Mouse (Mus musculus) bone marrow macrophage, adult 2 months (primary cell): ENCODE measurements around the gene Sult3a2. TPM values are rescaled to one million over a fixed set of nuclear protein-coding genes. Genes with fewer than 3 reads are reported as not detected.

ENCODE experiments used
- H3K27ac ChIP-seq: 2 replicates; pipeline ENCODE4 v1.5.1; 2012; ENCODE audit warnings: low read depth, low read length; ENCODE audit not compliant: insufficient read depth
- H3K4me1 ChIP-seq: 2 replicates; pipeline ENCODE4 v1.6.1; 2012; ENCODE audit warnings: low read length; ENCODE audit not compliant: control insufficient read depth, insufficient read depth
- H3K4me3 ChIP-seq: 2 replicates; pipeline ENCODE4 v1.5.1; 2012; ENCODE audit warnings: mild to moderate bottlenecking, low read length, moderate library complexity; ENCODE audit not compliant: insufficient read depth
- CTCF ChIP-seq: IDR thresholded peaks from 2 replicates; pipeline ENCODE4 v1.5.1; 2012; ENCODE audit warnings: low read depth, mild to moderate bottlenecking, low read length, moderate library complexity
- POLR2A ChIP-seq: IDR thresholded peaks from 2 replicates; pipeline ENCODE4 v1.6.1; 2012; ENCODE audit warnings: mild to moderate bottlenecking, low read depth, low read length, borderline replicate concordance
- polyA plus RNA-seq: library from polyadenylated mRNA; stranded (reverse); fragments of >200 nt; gene quantifications from 2 replicates; pipeline ENCODE4 v1.2.4, GENCODE M21; 2012; ENCODE audit not compliant: missing spikeins, insufficient read depth, insufficient read length

The Sult3a2 gene
- polyA plus RNA-seq, 1 experiment: not detected

DNA sequence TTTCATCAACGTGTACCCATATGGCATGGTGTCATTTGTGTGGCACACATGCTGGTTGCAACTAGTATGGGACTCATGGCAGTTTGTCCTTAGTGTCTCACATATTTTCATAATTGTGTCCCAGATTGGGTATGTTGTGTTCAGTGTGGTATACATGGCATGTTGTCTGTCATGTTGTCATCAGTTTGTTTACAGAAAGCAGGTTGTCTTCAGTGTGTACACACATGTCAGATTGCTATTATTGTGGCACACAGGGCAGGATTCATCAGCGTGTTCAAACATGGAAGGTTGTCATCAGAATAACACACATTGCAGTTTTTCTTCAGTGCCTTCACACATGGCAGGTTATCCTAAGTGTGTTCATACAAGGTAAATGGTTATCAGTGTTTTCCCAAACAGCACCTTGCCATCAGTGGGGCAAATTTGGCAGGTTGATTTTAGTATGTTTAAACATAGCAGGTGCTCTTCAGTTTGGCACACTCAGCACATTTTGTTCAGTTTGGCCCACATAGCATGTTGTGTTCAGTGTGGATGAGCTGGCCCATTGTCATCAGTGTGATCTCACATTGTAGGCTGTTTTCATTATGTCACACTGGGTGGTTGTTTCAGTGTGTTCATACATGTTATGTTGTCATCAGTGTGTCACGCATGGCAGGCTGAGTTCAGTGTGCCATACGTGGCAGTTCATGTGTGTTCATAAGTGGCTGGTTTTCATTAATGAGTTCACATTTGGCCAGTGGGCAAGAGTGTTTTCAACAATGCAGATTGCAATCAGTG is 53.9 kb downstream of the Sult3a2 start:
- TF ChIP-seq CTCF (no peak), POLR2A (no peak)
- Histone ChIP-seq H3K4me3 (no peak overlapping the region), H3K27ac (no peak overlapping the region), H3K4me1 (no peaks in the 10 kb centered on the region)

DNA sequence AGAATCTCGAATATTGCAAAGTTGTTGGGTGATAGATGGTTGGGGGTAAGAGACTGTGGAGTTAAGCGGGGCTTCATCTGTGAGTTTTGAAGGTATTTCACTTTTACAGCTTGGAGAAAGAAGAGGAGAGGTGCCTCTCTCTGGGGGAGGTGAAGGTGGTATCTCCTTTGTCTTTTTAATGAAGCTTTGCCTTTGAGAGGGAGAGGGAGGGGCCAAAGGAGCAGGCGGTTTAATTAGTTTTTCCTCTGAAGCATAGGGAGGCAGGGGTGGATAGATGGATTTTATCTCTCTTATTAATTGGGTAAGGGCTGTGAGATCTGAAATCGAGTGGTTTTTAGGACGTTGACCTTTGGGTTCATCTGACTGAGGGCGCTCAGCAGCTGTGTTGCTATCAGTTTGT is 62.7 kb downstream of the Sult3a2 start:
- Histone ChIP-seq H3K27ac (no peak overlapping the region), H3K4me1 (no peaks in the 10 kb centered on the region), H3K4me3 (no peak overlapping the region)
- no peak for TF ChIP-seq POLR2A
- no peak for TF ChIP-seq CTCF

DNA sequence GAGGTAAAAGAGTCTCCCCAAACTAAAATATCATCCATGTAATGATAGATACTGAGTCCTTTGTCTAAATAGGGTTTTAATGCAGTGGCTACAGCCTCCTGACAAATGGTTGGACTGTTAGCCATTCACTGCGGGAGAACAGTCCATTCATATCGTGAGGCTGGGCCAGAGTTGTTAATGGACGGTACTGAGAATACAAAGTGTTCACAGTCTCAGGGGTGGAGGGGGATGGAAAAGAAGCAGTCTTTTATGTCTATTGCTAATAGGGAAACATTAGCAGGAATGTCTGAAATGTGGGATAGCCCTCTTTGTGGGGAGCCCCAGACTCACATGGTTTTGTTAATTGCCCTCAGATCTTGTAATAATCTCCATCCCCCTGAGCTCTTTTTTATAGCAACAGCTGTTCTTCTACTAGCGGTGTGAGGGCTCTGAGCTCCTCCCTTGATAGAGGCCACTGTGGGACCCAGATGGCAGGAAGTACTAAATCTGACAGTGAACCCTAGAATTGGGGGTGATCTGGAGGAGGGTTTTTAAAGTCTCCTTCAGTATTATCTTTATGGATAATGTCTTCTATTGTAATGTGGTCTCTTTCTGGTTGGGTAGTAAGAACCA is 64.6 kb downstream of the Sult3a2 start:
- Histone ChIP-seq H3K4me3 (no peak overlapping the region), H3K27ac (no peak overlapping the region), H3K4me1 (no peaks in the 10 kb centered on the region)
- TF ChIP-seq CTCF (no peak), POLR2A (no peak)

Other genes starting within 250 kb of the Sult3a2 start
- gene Clvs2, start 161.9 kb downstream of the Sult3a2 start, polyA plus RNA-seq: not detected in 2 replicates
- gene Sult3a1, start 71.0 kb upstream of the Sult3a2 start, polyA plus RNA-seq: not detected in 2 replicates
- gene Rsph4a, start 118.4 kb upstream of the Sult3a2 start, polyA plus RNA-seq: not detected in 2 replicates
- 44.5 and 50.8 TPM in 2 replicates for gene Zup1, start 164.6 kb upstream of the Sult3a2 start, polyA plus RNA-seq
- gene Rwdd1, start 232.9 kb upstream of the Sult3a2 start, polyA plus RNA-seq: 50.9 and 55.8 TPM in 2 replicates